ENCODE assay signal across 1 mouse cellular context in the genomic region with DNA sequence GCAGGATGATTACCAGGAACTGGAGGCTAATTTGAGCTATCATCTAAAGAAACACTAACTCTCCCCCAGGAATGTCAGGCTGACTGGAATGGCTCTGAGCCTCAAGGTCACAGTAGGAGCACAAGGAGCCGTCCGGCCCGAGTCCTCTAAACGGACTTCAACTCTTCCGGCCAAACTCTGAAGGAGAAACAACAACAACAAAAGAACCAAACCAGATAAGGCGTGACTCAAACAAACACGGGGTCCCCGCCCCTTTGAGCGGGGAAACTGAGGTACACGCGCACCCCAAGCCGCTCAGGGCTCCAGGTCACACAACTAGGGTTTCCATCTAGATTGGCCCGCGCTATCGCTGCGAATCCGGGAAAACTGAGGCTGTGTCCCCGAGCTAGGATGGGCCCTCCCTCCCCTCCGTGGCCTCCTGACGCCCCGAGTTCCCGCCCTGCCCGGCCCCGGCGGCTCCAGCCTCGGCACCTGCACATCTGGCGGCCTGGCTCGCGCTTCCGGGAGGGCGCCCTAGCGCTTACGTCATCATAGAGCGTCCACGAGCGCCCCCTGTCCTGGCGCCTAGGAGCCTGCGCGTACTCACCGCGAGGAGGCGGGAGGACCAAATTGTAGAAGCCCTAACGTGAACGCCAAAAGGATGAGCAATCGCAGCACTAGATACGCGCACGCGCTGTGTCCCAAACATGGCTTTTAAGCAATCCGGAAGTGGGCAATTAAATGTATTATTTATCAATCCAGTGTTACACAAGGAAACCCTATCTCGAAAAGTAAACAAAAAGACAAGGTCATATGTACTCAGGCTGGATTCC.
A peak's percentile ranks its signal among the peaks of the same experiment; 100 is the strongest.
TF ChIP-seq lines count a peak whose summit lies in the region.

No protein-coding gene starts in this region.

TF ChIP-seq in myocyte, 11 proteins besides CTCF, POLR2A, EP300 and RAD21:
- TF ChIP-seq MYOG (IDR thresholded peaks at IDR 0.05; ENCODE audit: control insufficient read depth in 1 of 3, insufficient read depth in 1 of 3, insufficient read length in 2 of 3, low read depth in 2 of 3), result peak in 1 of 3 experiments; percentile 36
- TF ChIP-seq TCF3 (IDR thresholded peaks at IDR 0.05; ENCODE audit: insufficient read length, low read depth), result no peak
- peak; percentile 69 for TF ChIP-seq E2F4 (IDR thresholded peaks at IDR 0.05; ENCODE audit: insufficient read depth)
- no peak for TF ChIP-seq REST (IDR thresholded peaks at IDR 0.05; ENCODE audit: insufficient read depth, insufficient read length)
- TF ChIP-seq TCF12 (IDR thresholded peaks at IDR 0.05; ENCODE audit: insufficient read depth, poor library complexity, severe bottlenecking), result no peak
- peak; percentile 75 for TF ChIP-seq POLR2AphosphoS2 (IDR thresholded peaks at IDR 0.05; ENCODE audit: insufficient read length, low read depth)
- peak; percentile 80 for TF ChIP-seq SRF (IDR thresholded peaks at IDR 0.05; ENCODE audit: control insufficient read depth, insufficient read length, low read depth)
- TF ChIP-seq MAX (IDR thresholded peaks at IDR 0.05; ENCODE audit: low read depth), result no peak
- no peak for TF ChIP-seq MYOD1 (IDR thresholded peaks at IDR 0.05; ENCODE audit: control insufficient read depth in 1 of 3, insufficient read length in 2 of 3, low read depth in 2 of 3)
- no peak for TF ChIP-seq USF1 (IDR thresholded peaks at IDR 0.05; ENCODE audit: low read depth)
- TF ChIP-seq CEBPB (IDR thresholded peaks at IDR 0.05; ENCODE audit: insufficient read depth, poor library complexity, severe bottlenecking), result 0 out of 2 replicates have a peak, but pooled peaks have one; percentile 13
TF ChIP-seq in myocyte: peak in this region for 5.
